Mouse (Mus musculus) lung, adult 2 months (tissue): Measurements from ENCODE around the gene Dpy30.

Experiments
- CTCF ChIP-seq: fragments of 200-500 bp; IDR thresholded peaks from 2 replicates; pipeline ENCODE4 v1.5.1; 2011; ENCODE audit warnings: mild to moderate bottlenecking, low read length, control low read depth; ENCODE audit not compliant: insufficient read depth
- POLR2A ChIP-seq: fragments of 200-500 bp; IDR thresholded peaks from 2 replicates; pipeline ENCODE4 v1.6.1; 2011; ENCODE audit warnings: low read depth, mild to moderate bottlenecking, control low read depth, low read length, borderline replicate concordance; ENCODE audit errors: extremely low read depth

DNA sequence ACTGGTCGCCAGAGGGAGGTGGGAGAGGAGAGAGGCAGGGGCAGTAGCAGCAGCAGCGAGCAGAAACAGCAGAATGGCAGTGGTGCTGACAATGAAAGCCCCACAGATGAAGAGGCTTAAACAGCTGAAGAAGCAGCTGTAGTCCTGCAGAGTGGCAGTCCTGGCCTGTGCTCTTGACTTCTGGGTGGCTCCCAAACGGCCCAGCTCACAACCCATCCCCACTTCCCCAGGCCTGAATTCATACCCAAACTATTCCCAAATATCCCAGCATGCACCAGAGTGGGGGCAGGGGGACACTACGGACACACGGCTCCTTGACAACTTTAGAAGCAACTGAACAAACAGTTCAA lies 58.6 kb downstream of the Dpy30 start:
- no peak for TF ChIP-seq CTCF
- TF ChIP-seq POLR2A = no peak
